27 mouse cellular contexts compared by ENCODE assay signal in the genomic region with DNA sequence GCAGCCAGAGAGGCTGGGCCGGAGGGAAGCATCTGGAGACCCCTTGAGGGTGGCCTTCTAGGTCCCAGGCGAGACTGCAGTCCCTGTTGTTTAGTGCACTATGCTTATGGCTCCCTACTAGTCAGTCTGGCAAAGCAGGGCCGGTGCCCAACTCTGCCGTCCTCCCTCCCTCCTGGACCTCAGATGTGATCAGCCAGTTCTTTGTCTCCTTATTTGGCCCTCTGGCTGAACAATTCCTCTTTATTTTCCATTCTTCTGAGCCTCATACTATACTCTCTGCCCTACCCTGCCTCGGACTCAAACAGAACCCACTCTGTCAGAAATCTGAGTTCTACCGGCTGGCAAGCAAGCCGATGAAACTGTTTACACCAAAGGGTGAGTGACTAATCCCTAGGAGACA. TPM values are rescaled to one million over a fixed set of nuclear protein-coding genes. Genes with fewer than 3 reads are reported as not detected.
DNase-seq lines count a peak whose midpoint lies in the region; ATAC-seq and TF ChIP-seq lines count a peak whose summit lies in the region.
"Had no signal": no experiment of that assay in that cellular context is flagged by ENCODE, and none has a peak within 500 bp of the region (broad histone marks: within the 10 kb centered on the region; RNA-seq: fewer than 3 reads in every experiment).

No protein-coding gene starts in this region.

- H3K4me2 ChIP-seq in midbrain, embryonic 13.5 days (replicated peaks), result no peak overlapping the region
- no peak overlapping the region for H3K4me2 ChIP-seq in midbrain, embryonic 15.5 days
- H3K4me2 ChIP-seq: heart, embryonic 12.5 days; hindbrain, embryonic 15.5 days; stomach, embryonic 15.5 days had no signal

- H3K4me3 ChIP-seq in cerebellum, adult 2 months (replicated peaks; ENCODE audit: insufficient read depth, low read depth, low read length), result no peak overlapping the region
- no peak overlapping the region for H3K4me3 ChIP-seq in midbrain, embryonic 13.5 days (replicated peaks)
- H3K4me3 ChIP-seq in midbrain, embryonic 15.5 days, result no peak overlapping the region
- H3K4me3 ChIP-seq: gastrocnemius, adult 2 months; heart, adult 2 months; heart, embryonic 12.5 days; hindbrain, embryonic 15.5 days; stomach, embryonic 15.5 days had no signal

- no peak for TF ChIP-seq CTCF in cerebellum, adult 2 months (IDR thresholded peaks at IDR 0.05; ENCODE audit: borderline replicate concordance, insufficient read depth, low read depth, low read length)

- WGBS in cerebellum, adult 2 months, result 77% methylated on average over 7 of the region's 7 CpGs
- 49% methylated on average over 7 of the region's 7 CpGs for WGBS in midbrain, embryonic 13.5 days
- WGBS in midbrain, embryonic 15.5 days, result 48% methylated on average over 7 of the region's 7 CpGs

- no peak overlapping the region for H3K9ac ChIP-seq in midbrain, embryonic 13.5 days (replicated peaks)
- H3K9ac ChIP-seq in midbrain, embryonic 15.5 days, result no peak overlapping the region
- H3K9ac ChIP-seq: heart, embryonic 12.5 days; hindbrain, embryonic 15.5 days; liver, embryonic 14.5 days; stomach, embryonic 15.5 days had no signal

- no peaks in the 10 kb centered on the region for H3K36me3 ChIP-seq in midbrain, embryonic 13.5 days
- H3K36me3 ChIP-seq in midbrain, embryonic 15.5 days (replicated peaks), result no peaks in the 10 kb centered on the region
- H3K36me3 ChIP-seq: heart, embryonic 12.5 days; hindbrain, embryonic 15.5 days; stomach, embryonic 15.5 days had no signal

- H3K27me3 ChIP-seq in cerebellum, adult 2 months (ENCODE audit: control insufficient read depth, insufficient read depth, low read length), result no peaks in the 10 kb centered on the region
- no peaks in the 10 kb centered on the region for H3K27me3 ChIP-seq in midbrain, embryonic 13.5 days
- no peaks in the 10 kb centered on the region for H3K27me3 ChIP-seq in midbrain, embryonic 15.5 days (replicated peaks)
- H3K27me3 ChIP-seq: heart, embryonic 12.5 days; hindbrain, embryonic 15.5 days; stomach, embryonic 15.5 days had no signal

- peak; percentile 18; the same call in 1 of the 2 replicates for ATAC-seq in midbrain, embryonic 13.5 days
- ATAC-seq in midbrain, embryonic 15.5 days (replicated peaks), result no peak
- ATAC-seq: activated CD4-positive, CD25-positive, alpha-beta regulatory T cell, adult 4 months; forebrain, embryonic 14.5 days; inflammation-experienced regulatory T-cells, adult 6 months had no signal

- DNase-seq in cerebellum, adult 9-10 months, result peak; percentile 10
- no peak for DNase-seq in cerebellum, adult 2 months
- peak; percentile 47 for DNase-seq in layer of hippocampus, adult 11-12 months (ENCODE audit: low spot score)
- no peak for DNase-seq in layer of hippocampus, adult 9-10 months (ENCODE audit: low spot score)
- DNase-seq in brain, adult 2 months (ENCODE audit: low read depth, low spot score), result peak; percentile 79
- DNase-seq in kidney, adult 11 months, result no peak
- DNase-seq: adrenal gland, adult 8-10 months; gastrocnemius, adult 2 months; heart, adult 2 months; heart, postnatal 4 days; kidney, adult 18-20 months; kidney, postnatal 4 days; liver; lung, adult 2 months; lung, postnatal 10 days; right cerebral cortex, postnatal 25 days; thymus, postnatal 25 days had no signal

- TF ChIP-seq POLR2A in cerebellum, adult 2 months (IDR thresholded peaks at IDR 0.05; ENCODE audit: borderline replicate concordance, insufficient read depth, low read length), result no peak

- H3K27ac ChIP-seq in cerebellum, adult 2 months (ENCODE audit: insufficient read depth, low read length), result no peak overlapping the region
- H3K27ac ChIP-seq in midbrain, embryonic 13.5 days, result no peak overlapping the region
- no peak overlapping the region for H3K27ac ChIP-seq in midbrain, embryonic 15.5 days
- H3K27ac ChIP-seq: gastrocnemius, adult 2 months; heart, adult 2 months; hindbrain, embryonic 15.5 days; liver, embryonic 14.5 days; macrophage; stomach, embryonic 15.5 days had no signal

- no peaks in the 10 kb centered on the region for H3K4me1 ChIP-seq in cerebellum, adult 2 months (ENCODE audit: control insufficient read depth, insufficient read depth, low read length)
- H3K4me1 ChIP-seq in midbrain, embryonic 13.5 days (replicated peaks), result no peaks in the 10 kb centered on the region
- H3K4me1 ChIP-seq in midbrain, embryonic 15.5 days, result no peaks in the 10 kb centered on the region
- H3K4me1 ChIP-seq: hindbrain, embryonic 15.5 days; stomach, embryonic 15.5 days had no signal

- no peaks in the 10 kb centered on the region for H3K9me3 ChIP-seq in midbrain, embryonic 13.5 days
- no peaks in the 10 kb centered on the region for H3K9me3 ChIP-seq in midbrain, embryonic 15.5 days
- H3K9me3 ChIP-seq: heart, embryonic 12.5 days; hindbrain, embryonic 15.5 days; stomach, embryonic 15.5 days had no signal

RNA-seq across cellular contexts. Expression of a gene that starts 23.5 kb away (rescaled TPM):
- polyA plus RNA-seq in cerebellum, adult 2 months (2012; rRNA removed), result 6.3 and 6.5 TPM in 2 replicates
- polyA plus RNA-seq in midbrain, embryonic 13.5 days (2015; fragmentation: Nextera tagmentation; extraction: Ambion mirVana), result 15.5 and 16.8 TPM in 2 replicates
- polyA plus RNA-seq in midbrain, embryonic 15.5 days (2015; fragmentation: Nextera tagmentation; extraction: Ambion mirVana), result 6.8 and 7.0 TPM in 2 replicates

Comparison
In these comparisons a context has a peak if more than half of its experiments do, and no peak if none do; other contexts are left out.
1. DNase-seq: peak in cerebellum, adult 9-10 months (single experiment), layer of hippocampus, adult 11-12 months (single experiment) and brain, adult 2 months (single experiment); none in cerebellum, adult 2 months (0 of 2), layer of hippocampus, adult 9-10 months (single experiment) and kidney, adult 11 months (single experiment).